Mouse (Mus musculus) kidney, embryonic 16.5 days (tissue): Measurements from ENCODE around the gene Pdzph1. TPM values are rescaled to one million over a fixed set of nuclear protein-coding genes. Genes with fewer than 3 reads are reported as not detected.

Source experiments
- ATAC-seq: fragments of 200-750 bp; cut with Nextera tagmentation; 2 replicates; pipeline ENCODE4 v1.8.0; 2017; ENCODE audit warnings: moderate TSS enrichment; ENCODE audit not compliant: low FRiP score, low TSS enrichment
- H3K27ac ChIP-seq: fragments of 300-500 bp; sonication (generic); 2 replicates; pipeline ENCODE4 v1.5.1; 2014; ENCODE audit warnings: low read length
- H3K27me3 ChIP-seq: fragments of 300-500 bp; sonication (generic); 2 replicates; pipeline ENCODE4 v1.6.1; 2014; ENCODE audit warnings: low read length, control low read depth, mixed read lengths; ENCODE audit not compliant: insufficient read depth
- H3K36me3 ChIP-seq: fragments of 300-500 bp; sonication (generic); 2 replicates; pipeline ENCODE4 v1.6.1; 2014; ENCODE audit warnings: low read length, control low read depth, mixed read lengths; ENCODE audit not compliant: insufficient read depth
- H3K4me1 ChIP-seq: fragments of 300-500 bp; sonication (generic); 2 replicates; pipeline ENCODE4 v1.6.1; 2014; ENCODE audit warnings: low read length, control low read depth, mixed read lengths; ENCODE audit not compliant: insufficient read depth
- H3K4me2 ChIP-seq: fragments of 300-500 bp; sonication (generic); replicated peaks from 2 replicates; pipeline ENCODE4 v1.6.1; 2014; ENCODE audit warnings: low read depth, low read length
- H3K4me3 ChIP-seq: fragments of 300-500 bp; sonication (generic); 2 replicates; pipeline ENCODE4 v1.5.1; 2014; ENCODE audit warnings: mild to moderate bottlenecking, low read length
- H3K9ac ChIP-seq: fragments of 300-500 bp; sonication (generic); replicated peaks from 2 replicates; pipeline ENCODE4 v1.6.1; 2014; ENCODE audit warnings: low read length
- H3K9me3 ChIP-seq: fragments of 300-500 bp; sonication (generic); 2 replicates; pipeline ENCODE4 v1.6.1; 2016; ENCODE audit warnings: low read length, control low read depth
- WGBS: fragments of 180-500 bp; shearing (Covaris S2); extraction: QIAGEN DNeasy Blood & Tissue Kit; methylation state at CpG from one replicate; pipeline ENCODE4 v1.1.7; 2014; 5-methylcytosine and 5-hydroxymethylcytosine counted together
- polyA plus RNA-seq: library from polyadenylated mRNA; unstranded; fragments of >200 nt; fragmentation: Nextera tagmentation; extraction: Ambion mirVana; gene quantifications from 2 replicates; pipeline ENCODE4 v1.2.1, GENCODE M21; 2015

The Pdzph1 gene
- polyA plus RNA-seq, 1 experiment from 2014 or later: not detected

DNA sequence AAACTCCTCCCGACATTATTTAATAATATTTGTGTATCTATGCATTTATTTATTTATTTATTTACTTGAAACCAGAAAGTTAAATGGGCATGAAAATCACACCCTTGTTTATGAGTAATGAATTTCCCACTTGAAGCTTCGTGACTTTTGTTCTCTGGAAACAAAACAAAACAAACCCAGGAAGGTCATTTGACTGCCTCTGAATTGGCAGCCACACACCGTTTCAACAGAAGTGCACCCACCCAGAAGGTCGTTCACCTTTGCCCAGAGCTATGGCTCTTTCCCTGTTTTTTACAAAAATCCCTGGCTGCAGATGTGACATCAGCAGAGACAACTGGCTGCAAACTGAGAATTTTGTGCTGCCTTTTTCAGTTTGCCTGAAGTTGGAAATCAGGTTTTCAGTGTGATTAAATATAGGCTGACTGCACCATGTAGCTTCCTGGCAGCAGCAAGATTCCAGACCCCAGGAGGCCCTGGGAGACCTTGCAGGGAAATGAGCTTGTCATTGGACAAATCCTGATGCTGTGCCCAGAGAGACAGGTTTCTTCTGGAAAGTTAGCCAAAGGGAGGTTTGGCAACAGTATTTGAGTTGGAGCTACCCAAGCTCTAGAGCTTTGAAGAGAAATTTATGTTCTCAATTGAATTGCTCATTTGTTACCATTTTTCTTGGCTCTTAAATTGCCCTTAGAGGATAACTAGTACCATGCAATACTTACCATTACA lies 99.5 kb downstream of the Pdzph1 start:
- ATAC-seq: no peak
- H3K27me3 ChIP-seq: no peaks in the 10 kb centered on the region
- H3K4me1 ChIP-seq: no peaks in the 10 kb centered on the region
- H3K27ac ChIP-seq: no peak overlapping the region
- no peak overlapping the region for H3K4me2 ChIP-seq
- no peak overlapping the region for H3K9ac ChIP-seq
- no peaks in the 10 kb centered on the region for H3K36me3 ChIP-seq
- no peak overlapping the region for H3K4me3 ChIP-seq
- H3K9me3 ChIP-seq: no peaks in the 10 kb centered on the region
- 29% methylated on average over 4 of the region's 4 CpGs for WGBS

DNA sequence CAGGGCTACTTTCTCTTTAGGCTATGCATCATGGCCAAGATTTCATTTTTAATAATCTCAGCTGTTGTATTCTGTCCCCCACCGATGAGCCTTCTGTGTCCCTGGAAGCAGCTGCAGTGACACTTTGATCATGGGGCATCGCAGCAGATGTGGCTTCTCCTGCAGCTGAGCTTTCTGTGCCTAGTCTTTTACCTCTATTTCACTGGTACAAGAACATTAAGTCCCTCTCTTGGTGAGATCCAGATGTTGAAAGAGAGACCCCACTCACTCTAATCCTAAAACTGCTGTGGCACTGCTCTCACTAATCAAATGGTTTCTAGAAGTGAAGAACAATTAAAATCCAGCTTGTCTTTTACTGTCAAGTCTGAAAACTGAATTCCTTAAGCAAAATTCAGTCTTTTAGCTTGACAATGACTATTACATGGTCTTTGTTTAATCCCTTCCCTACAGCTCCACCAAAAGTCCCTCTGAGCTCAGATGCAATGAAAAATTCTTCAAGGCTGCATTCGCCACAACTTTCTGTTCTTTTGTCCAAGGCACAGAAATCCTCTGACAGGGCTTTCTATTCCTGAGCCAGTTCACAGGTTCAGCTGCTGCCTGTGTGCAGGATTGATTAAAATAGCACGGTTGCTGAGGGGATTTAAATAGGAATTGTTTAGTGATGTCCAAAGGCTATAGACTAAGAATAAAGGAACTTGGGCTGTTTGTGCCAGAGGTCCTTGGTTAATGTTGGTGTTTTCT lies 101.1 kb downstream of the Pdzph1 start:
- Histone ChIP-seq H3K27ac (no peak overlapping the region), H3K4me3 (no peak overlapping the region), H3K27me3 (no peaks in the 10 kb centered on the region), H3K4me1 (no peaks in the 10 kb centered on the region), H3K9me3 (no peaks in the 10 kb centered on the region), H3K9ac (no peak overlapping the region), H3K36me3 (no peaks in the 10 kb centered on the region), H3K4me2 (no peak overlapping the region)
- WGBS: 76% methylated on average over 4 of the region's 4 CpGs
- ATAC-seq: no peak

DNA sequence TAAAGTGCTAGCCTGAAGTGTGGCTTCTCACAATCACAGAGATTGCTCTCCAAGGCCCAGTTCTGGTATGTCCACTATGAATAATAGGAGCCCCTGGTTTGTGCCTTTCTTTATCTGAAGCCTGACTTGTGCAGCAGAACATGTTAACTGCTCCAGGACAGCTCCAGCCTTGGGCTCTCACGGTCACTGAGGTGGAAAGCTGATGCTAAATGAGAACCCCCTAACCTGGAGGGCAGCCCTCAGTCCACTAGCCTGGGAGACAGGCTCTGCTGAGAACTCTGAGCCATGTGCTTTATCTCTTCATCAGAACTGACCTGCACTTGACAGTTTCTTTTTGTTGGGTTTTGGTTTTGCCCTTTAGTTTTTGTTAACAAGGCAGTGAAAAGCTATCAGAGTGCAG lies 106.8 kb downstream of the Pdzph1 start:
- 17% methylated on average over 1 of the region's 1 CpGs for WGBS
- H3K4me2 ChIP-seq: no peak overlapping the region
- no peaks in the 10 kb centered on the region for H3K9me3 ChIP-seq
- H3K4me3 ChIP-seq: no peak overlapping the region
- no peak overlapping the region for H3K9ac ChIP-seq
- no peak for ATAC-seq
- H3K36me3 ChIP-seq: no peaks in the 10 kb centered on the region
- no peak overlapping the region for H3K27ac ChIP-seq
- H3K4me1 ChIP-seq: no peaks in the 10 kb centered on the region
- H3K27me3 ChIP-seq: no peaks in the 10 kb centered on the region

DNA sequence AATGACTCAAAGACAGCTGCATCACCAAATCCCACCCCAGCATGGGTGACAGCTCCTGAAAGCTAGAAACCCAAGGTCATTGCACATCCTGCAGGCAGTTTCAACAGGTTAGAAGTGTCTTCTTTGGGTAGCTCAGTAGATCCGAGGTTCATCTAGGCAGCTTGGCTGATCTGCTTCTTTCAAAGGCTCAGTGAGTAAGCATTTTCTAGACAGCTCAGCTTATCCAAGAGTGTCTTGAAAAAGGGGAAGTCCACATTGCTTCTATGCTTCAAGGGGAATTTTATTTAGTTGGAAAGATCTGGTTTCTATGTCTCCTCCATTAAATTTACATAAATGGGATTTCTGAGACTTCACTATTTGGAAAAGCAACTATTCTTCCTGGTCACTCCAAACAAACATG lies 117.8 kb downstream of the Pdzph1 start:
- Histone ChIP-seq H3K27ac (no peak overlapping the region), H3K9me3 (no peaks in the 10 kb centered on the region), H3K36me3 (no peaks in the 10 kb centered on the region), H3K4me1 (no peaks in the 10 kb centered on the region), H3K27me3 (no peaks in the 10 kb centered on the region), H3K4me2 (no peak overlapping the region), H3K9ac (no peak overlapping the region), H3K4me3 (no peak overlapping the region)
- 77% methylated on average over 1 of the region's 1 CpGs for WGBS
- ATAC-seq: no peak

DNA sequence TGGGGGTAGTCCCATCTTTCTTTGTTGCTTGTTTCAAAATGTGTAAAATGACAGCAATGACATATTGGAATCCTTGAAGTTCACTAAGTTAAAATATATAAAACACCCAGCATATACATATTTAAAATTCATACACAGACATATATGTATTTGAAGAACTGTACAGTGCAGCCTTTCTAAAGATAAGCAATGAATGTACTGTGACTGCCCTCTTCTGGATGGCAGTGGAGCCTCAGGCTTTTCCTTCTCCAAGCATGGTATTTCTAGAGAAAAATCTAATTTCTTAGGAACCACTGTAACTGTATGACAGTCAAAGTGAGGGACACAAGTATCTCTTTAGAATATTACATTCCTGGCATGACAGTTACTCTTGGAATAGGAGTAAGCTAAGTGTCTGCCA lies 120.4 kb downstream of the Pdzph1 start:
- H3K27ac ChIP-seq: no peak overlapping the region
- H3K27me3 ChIP-seq: no peaks in the 10 kb centered on the region
- no peaks in the 10 kb centered on the region for H3K36me3 ChIP-seq
- ATAC-seq: no peak
- no peak overlapping the region for H3K9ac ChIP-seq
- no peaks in the 10 kb centered on the region for H3K9me3 ChIP-seq
- H3K4me3 ChIP-seq: no peak overlapping the region
- no peaks in the 10 kb centered on the region for H3K4me1 ChIP-seq
- no peak overlapping the region for H3K4me2 ChIP-seq

Other genes with a start within 250 kb of the Pdzph1 start
- gene Nudt12, start 22.0 kb upstream of the Pdzph1 start, polyA plus RNA-seq: 6.9 and 10.5 TPM in 2 replicates